Mouse (Mus musculus): ENCODE measurements around the gene Krt7. TPM values are rescaled to one million over a fixed set of nuclear protein-coding genes. Genes with fewer than 3 reads are reported as not detected.

The Krt7 gene
- polyA plus RNA-seq, 1 experiment from 2014 or later: 33.0 TPM

DNA sequence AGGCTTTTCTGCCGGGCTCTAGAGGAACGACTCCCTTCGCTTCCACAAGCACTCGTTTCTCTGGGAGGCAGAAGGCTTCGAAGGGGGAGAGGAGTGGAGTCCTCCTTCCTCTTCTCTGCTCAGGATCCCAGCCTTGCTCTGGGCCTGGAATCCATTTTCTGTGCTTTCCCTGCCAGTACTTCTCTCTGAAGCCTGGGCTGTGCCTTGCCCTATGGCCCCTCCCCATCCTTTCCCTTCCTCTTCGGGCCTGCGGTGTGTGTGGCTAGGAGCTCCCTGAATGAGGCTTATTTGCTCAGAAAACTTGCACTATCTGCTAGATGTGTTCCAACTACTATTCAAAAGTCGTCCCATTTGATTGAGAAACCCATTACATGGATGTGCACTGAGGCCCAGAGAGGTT lies 43.3 kb upstream of the Krt7 start:
- no peaks in the 10 kb centered on the region for H3K9me3 ChIP-seq (ENCODE audit: control insufficient read depth, low read length)
- no peaks in the 10 kb centered on the region for H3K36me3 ChIP-seq (ENCODE audit: control insufficient read depth, insufficient read depth, low read length)
- WGBS: 59% methylated on average over 6 of the region's 8 CpGs
- no peak overlapping the region for H3K27ac ChIP-seq (replicated peaks; ENCODE audit: low read depth, low read length)
- H3K9ac ChIP-seq (ENCODE audit: low read depth, low read length): no peak overlapping the region
- H3K4me1 ChIP-seq (ENCODE audit: control insufficient read depth, insufficient read depth, low read length): peaks cover 26% of the 10 kb centered on the region
- no peak overlapping the region for H3K4me3 ChIP-seq (ENCODE audit: low read depth, low read length)
- DNase-seq (ENCODE audit: low spot score) (no peak), ATAC-seq (ENCODE audit: low read depth) (no peak)
- H3K27me3 ChIP-seq (replicated peaks; ENCODE audit: control insufficient read depth, insufficient read depth, low read length): 0 out of 2 replicates have a peak, but pooled peaks cover 2% of the 10 kb centered on the region
- H3K4me2 ChIP-seq (ENCODE audit: low read depth, low read length): no peak overlapping the region

DNA sequence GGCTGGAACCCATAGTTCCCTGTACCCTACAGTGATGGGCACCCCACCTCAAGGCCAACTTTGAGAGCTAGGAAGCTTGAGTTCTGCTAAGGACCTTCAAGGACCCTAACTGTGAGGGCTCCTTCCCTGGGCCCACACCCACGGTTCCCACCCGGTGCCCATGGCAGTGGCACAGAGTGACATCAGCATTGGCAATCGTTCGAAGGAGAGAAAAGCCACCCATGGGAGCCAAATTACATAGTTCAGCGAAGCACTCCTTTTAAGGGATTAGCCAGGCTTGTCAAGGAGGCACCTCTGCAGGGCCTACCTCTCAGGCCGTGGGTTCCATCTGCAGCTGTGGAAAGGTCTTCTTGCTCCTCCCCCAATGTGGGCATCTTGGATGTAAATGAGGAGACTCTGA lies 42.8 kb upstream of the Krt7 start:
- H3K36me3 ChIP-seq (ENCODE audit: control insufficient read depth, insufficient read depth, low read length): no peaks in the 10 kb centered on the region
- no peak overlapping the region for H3K4me3 ChIP-seq (ENCODE audit: low read depth, low read length)
- DNase-seq (ENCODE audit: low spot score) (no peak), ATAC-seq (ENCODE audit: low read depth) (no peak)
- no peak overlapping the region for H3K9ac ChIP-seq (ENCODE audit: low read depth, low read length)
- no peaks in the 10 kb centered on the region for H3K9me3 ChIP-seq (ENCODE audit: control insufficient read depth, low read length)
- H3K4me1 ChIP-seq (ENCODE audit: control insufficient read depth, insufficient read depth, low read length): peaks cover 26% of the 10 kb centered on the region
- no peak overlapping the region for H3K4me2 ChIP-seq (ENCODE audit: low read depth, low read length)
- H3K27ac ChIP-seq (replicated peaks; ENCODE audit: low read depth, low read length): no peak overlapping the region
- 72% methylated on average over 6 of the region's 6 CpGs for WGBS
- 0 out of 2 replicates have a peak, but pooled peaks cover 2% of the 10 kb centered on the region for H3K27me3 ChIP-seq (replicated peaks; ENCODE audit: control insufficient read depth, insufficient read depth, low read length)

DNA sequence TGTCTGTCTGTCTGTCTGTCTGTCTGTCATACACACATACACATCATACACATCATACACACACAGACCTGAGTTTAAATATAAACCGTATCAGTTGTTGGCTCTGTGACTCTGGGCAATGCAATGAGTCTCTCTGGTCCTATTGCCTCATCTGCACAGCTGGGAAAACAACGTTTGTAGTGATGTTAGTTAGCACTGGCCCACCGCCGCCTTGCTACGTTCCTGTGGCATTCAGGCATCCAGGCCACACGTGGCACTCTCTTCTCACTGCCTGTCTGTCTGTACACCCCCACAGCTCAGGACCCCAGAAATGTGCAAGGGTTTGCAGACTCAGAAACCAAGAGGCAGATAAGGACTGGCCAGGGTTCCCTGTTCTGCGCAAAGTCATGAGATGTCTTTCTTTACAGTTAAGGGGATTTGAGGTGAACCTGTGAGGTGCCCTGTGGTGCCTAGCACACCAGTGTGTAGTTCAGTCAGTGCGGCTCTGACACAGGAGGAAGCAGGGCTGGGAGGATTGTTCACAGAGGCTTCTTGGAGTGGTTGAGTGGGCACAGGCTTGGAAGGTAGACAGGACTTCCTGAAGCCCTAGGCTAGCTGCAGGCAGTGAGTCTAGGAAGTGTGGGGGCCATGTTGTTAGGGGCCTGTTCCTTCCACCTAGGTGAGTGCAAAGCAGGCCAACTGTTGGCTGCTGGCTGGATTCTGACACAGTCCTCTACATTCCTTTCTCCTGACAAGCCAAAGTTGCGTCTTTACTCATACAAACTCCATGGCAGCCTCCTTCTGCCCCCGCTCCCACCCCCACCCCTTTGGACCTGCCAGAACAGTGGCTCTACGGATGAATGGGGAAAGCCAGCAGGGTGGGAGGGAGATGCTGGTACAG lies 42.1 kb upstream of the Krt7 start:
- WGBS: 65% methylated on average over 11 of the region's 11 CpGs
- H3K4me3 ChIP-seq (ENCODE audit: low read depth, low read length): no peak overlapping the region
- 0 out of 2 replicates have a peak, but pooled peaks cover 2% of the 10 kb centered on the region for H3K27me3 ChIP-seq (replicated peaks; ENCODE audit: control insufficient read depth, insufficient read depth, low read length)
- H3K27ac ChIP-seq (replicated peaks; ENCODE audit: low read depth, low read length): no peak overlapping the region
- no peaks in the 10 kb centered on the region for H3K9me3 ChIP-seq (ENCODE audit: control insufficient read depth, low read length)
- DNase-seq (ENCODE audit: low spot score) (no peak), ATAC-seq (ENCODE audit: low read depth) (no peak)
- H3K4me2 ChIP-seq (ENCODE audit: low read depth, low read length): no peak overlapping the region
- H3K9ac ChIP-seq (ENCODE audit: low read depth, low read length): 0 out of 2 replicates have a peak overlapping the region, but pooled peaks have one; percentile 15
- H3K36me3 ChIP-seq (ENCODE audit: control insufficient read depth, insufficient read depth, low read length): no peaks in the 10 kb centered on the region
- peaks cover 26% of the 10 kb centered on the region for H3K4me1 ChIP-seq (ENCODE audit: control insufficient read depth, insufficient read depth, low read length)

DNA sequence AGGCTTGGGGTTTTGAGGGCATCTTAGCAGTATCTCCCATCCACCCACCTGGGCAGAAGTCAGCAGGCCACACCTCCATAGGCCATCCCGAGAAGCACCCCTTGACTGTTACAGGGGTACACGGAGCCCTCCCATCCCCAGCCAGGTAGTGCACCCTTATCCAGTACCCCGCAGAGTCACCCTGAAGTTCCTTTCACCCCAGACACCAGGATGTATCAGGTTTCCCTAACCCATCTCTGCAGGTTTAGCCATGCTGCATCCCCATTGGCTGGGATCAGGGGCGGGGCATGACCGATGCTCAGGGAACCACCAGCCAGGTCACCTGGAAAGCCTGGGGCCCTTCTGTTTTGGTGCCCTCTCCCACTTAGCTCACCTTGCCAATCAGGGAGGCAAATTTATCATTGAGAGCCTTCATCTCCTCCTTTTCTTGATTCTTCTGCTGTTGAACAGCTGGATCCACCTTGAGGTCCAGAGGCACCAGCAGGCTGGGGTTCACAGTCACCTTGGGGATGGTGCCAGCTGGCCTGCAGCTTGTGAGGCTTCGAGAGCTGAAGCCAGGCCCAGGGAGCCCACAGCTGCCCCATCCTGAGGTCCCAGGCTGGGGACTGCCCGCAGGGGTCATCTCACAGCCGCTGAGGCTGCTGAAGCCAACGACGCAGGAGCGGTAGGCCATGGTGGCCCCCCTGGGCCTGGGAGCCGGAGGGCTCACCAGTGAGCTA lies 41.3 kb upstream of the Krt7 start:
- Histone ChIP-seq H3K9me3 (ENCODE audit: control insufficient read depth, low read length) (no peaks in the 10 kb centered on the region), H3K4me3 (ENCODE audit: low read depth, low read length) (no peak overlapping the region), H3K27ac (replicated peaks; ENCODE audit: low read depth, low read length) (peak overlapping the region; percentile 77), H3K4me2 (ENCODE audit: low read depth, low read length) (peak overlapping the region; percentile 28; the same call in 1 of the 2 replicates), H3K27me3 (replicated peaks; ENCODE audit: control insufficient read depth, insufficient read depth, low read length) (0 out of 2 replicates have a peak, but pooled peaks cover 2% of the 10 kb centered on the region), H3K4me1 (ENCODE audit: control insufficient read depth, insufficient read depth, low read length) (peaks cover 26% of the 10 kb centered on the region), H3K36me3 (ENCODE audit: control insufficient read depth, insufficient read depth, low read length) (no peaks in the 10 kb centered on the region), H3K9ac (ENCODE audit: low read depth, low read length) (no peak overlapping the region; the same call in 1 of the 2 replicates)
- no peak; the same call in 1 of the 2 replicates for ATAC-seq (ENCODE audit: low read depth)
- 29% methylated on average over 9 of the region's 12 CpGs for WGBS
- no peak for DNase-seq (ENCODE audit: low spot score)

DNA sequence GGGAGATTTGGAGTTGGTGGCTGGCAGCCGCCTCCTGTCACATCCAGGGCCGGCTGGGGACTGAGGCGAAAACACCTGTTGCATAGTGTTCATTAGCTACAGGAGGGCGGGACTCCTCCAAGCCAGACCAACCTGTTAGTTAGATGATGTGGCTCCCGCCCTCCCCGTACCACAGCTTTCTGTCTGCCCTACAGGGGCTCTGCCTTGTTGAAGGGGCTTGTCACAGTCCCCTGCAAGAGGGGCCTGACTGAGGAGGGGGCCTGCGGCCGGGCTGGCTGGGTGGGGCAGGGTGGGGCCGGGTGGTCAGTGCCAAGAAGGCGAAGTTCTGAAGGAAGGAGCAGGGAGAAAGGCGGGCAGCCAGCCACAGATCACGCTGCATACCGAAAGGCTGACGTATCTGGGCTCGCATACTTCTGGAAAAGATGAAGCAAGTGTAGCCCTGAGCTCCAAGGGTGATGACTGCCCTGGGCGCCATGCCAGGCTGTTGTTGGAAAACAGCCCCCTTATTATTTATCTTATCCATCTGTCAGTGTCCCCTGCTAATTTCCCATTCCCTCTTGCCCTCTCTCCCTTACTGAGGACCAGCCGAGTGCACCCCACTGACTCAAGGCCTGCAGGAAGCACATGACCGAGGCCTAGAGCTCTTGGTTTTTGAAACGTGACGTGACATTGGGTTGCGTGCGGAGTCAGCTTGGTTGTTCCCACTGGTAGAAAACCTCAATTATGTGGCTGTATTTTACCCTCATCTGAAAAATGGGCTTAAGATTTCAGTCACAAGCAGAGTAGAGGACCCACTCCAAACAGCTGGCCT lies 40.5 kb upstream of the Krt7 start, which contains the start of gene Krt80:
Gene Krt80 (minus strand): TSS at position 62 of the 811 bp plus-strand sequence.
- 33% methylated on average over 19 of the region's 22 CpGs for WGBS
- Histone ChIP-seq H3K9ac (ENCODE audit: low read depth, low read length) (peak within 1 kb of the TSS; percentile 15; the same call in 1 of the 2 replicates), H3K27me3 (replicated peaks; ENCODE audit: control insufficient read depth, insufficient read depth, low read length) (0 out of 2 replicates have a peak, but pooled peaks cover 2% of the 10 kb centered on the region), H3K9me3 (ENCODE audit: control insufficient read depth, low read length) (no peaks in the 10 kb centered on the region), H3K36me3 (ENCODE audit: control insufficient read depth, insufficient read depth, low read length) (no peaks in the 10 kb centered on the region), H3K4me3 (ENCODE audit: low read depth, low read length) (no peak within 1 kb of the TSS), H3K4me2 (ENCODE audit: low read depth, low read length) (peak within 1 kb of the TSS; percentile 28; the same call in 1 of the 2 replicates), H3K27ac (replicated peaks; ENCODE audit: low read depth, low read length) (peak within 1 kb of the TSS; percentile 77), H3K4me1 (ENCODE audit: control insufficient read depth, insufficient read depth, low read length) (peaks cover 32% of the 10 kb centered on the region)
- DNase-seq (ENCODE audit: low spot score): peak; percentile 93
- peak; percentile 85 for ATAC-seq (ENCODE audit: low read depth)

DNA sequence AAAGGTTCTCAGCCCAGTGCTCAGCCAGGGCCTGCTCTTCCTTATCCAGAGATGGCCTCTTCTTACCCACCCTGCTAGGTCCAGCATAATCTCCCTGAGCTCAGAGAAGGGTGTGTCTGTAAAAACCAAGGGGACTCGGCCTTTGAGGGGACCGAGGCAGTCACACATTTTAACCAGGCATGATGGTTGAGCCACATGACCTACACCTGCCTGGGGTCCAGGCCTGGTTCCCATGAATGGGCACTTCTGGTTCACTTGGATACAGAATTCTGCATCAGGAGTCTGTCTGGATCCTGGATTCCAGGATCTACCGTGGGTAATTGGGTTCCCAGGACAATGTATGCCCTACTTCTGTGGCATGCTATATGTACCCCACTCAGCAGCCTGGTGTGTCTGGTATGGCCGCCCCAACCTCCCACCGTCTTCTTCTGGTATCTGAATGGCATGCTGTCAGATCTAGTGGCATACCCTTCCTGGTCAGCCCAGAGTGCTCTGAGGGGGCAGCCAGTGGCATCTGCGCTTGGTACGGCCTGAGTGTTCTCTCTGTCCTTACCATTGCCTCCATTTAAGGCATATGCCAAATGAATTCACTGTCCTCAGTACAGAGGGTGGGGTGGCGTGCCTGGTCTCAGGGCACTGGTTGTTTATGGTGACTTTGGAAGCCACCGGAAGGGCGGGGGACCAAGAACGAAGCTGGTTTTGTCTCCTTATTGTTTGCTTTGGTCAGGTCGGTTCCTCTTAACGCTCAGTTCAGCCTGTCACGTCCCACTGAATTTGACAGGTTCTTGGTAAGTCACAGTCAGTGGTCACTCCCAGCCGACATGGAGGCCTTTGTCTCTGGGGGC lies 39.5 kb upstream of the Krt7 start:
- Histone ChIP-seq H3K4me1 (ENCODE audit: control insufficient read depth, insufficient read depth, low read length) (peaks cover 29% of the 10 kb centered on the region), H3K4me3 (ENCODE audit: low read depth, low read length) (no peak overlapping the region), H3K36me3 (ENCODE audit: control insufficient read depth, insufficient read depth, low read length) (no peaks in the 10 kb centered on the region), H3K27ac (replicated peaks; ENCODE audit: low read depth, low read length) (no peak overlapping the region), H3K27me3 (replicated peaks; ENCODE audit: control insufficient read depth, insufficient read depth, low read length) (0 out of 2 replicates have a peak, but pooled peaks cover 2% of the 10 kb centered on the region), H3K9me3 (ENCODE audit: control insufficient read depth, low read length) (no peaks in the 10 kb centered on the region), H3K4me2 (ENCODE audit: low read depth, low read length) (no peak overlapping the region), H3K9ac (ENCODE audit: low read depth, low read length) (no peak overlapping the region)
- 81% methylated on average over 15 of the region's 15 CpGs for WGBS
- DNase-seq (ENCODE audit: low spot score): no peak
- no peak for ATAC-seq (ENCODE audit: low read depth)

DNA sequence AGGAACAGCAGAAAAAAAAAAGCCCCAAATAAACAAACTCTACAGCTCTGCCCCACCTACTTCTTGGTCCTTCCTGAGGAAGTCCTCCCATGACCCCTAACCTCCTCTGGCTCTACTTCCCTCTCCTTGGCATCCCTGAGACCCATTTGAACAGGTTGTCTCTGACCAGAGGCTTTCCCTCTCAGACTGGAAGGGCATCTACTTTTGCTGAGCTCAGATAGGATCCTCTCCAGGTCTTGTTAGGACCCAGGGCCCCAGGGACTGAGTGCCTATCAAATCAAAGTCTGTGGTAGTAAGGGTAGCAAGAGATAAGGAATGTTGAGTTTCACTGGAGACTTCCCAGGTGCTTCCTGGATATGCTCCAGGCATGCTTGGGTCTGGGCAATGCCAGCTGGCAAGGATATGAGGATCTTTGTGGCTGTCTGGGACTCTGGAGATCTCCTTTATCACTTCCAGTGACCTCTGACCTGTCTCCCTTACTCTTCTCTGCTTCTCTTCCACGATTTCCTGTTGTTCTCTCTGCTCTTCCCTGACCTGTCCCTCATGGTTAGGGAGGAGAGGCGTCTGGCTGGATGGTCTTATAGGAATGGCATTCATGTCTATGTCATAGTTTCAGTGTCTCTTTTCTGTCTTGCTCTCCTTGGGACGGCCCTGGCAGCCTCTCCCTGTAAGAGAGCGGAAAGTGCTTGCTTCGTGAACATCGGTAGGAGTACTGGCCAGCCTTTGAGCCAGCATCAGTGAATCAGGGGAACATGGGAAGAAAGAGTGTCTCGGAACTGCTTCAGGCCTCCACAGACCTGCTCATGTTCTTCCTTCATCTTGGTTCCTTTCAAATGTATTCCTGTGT lies 38.5 kb upstream of the Krt7 start:
- H3K36me3 ChIP-seq (ENCODE audit: control insufficient read depth, insufficient read depth, low read length): no peaks in the 10 kb centered on the region
- DNase-seq (ENCODE audit: low spot score) (no peak), ATAC-seq (ENCODE audit: low read depth) (no peak)
- no peak overlapping the region for H3K27ac ChIP-seq (replicated peaks; ENCODE audit: low read depth, low read length)
- H3K9me3 ChIP-seq (ENCODE audit: control insufficient read depth, low read length): no peaks in the 10 kb centered on the region
- no peak overlapping the region for H3K4me3 ChIP-seq (ENCODE audit: low read depth, low read length)
- peaks cover 29% of the 10 kb centered on the region for H3K4me1 ChIP-seq (ENCODE audit: control insufficient read depth, insufficient read depth, low read length)
- H3K9ac ChIP-seq (ENCODE audit: low read depth, low read length): no peak overlapping the region
- 0 out of 2 replicates have a peak, but pooled peaks cover 2% of the 10 kb centered on the region for H3K27me3 ChIP-seq (replicated peaks; ENCODE audit: control insufficient read depth, insufficient read depth, low read length)
- 58% methylated on average over 7 of the region's 7 CpGs for WGBS
- no peak overlapping the region for H3K4me2 ChIP-seq (ENCODE audit: low read depth, low read length)

Data from embryonic facial prominence, embryonic 14.5 days (tissue).